Mouse (Mus musculus) T-cell, adult 2 months (primary cell): ENCODE data around the gene Clock.

Source experiments
- DNase-seq: peaks from one replicate; pipeline ENCODE4 v3.0.0; 2022; ENCODE audit warnings: low spot score

The Clock gene

DNA sequence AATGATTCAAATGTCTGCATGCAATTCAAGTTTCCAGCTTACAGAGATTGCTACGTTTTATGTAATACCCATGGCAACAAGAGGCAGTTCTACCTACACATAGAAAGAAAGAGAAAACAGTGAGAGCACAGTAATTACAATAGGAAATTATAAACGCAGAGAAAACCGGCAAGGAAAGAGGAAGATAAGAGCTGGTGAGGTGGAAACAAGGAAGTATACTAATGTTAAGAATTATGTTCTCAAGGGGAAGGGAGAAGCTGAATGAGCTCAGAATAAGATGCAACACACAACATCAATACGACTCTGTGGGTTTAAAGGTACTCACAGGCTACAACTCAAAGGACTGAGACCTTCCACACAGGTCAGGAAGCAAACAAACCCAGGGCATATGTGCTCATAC lies 29.6 kb downstream of the Clock start:
- DNase-seq: no peak

DNA sequence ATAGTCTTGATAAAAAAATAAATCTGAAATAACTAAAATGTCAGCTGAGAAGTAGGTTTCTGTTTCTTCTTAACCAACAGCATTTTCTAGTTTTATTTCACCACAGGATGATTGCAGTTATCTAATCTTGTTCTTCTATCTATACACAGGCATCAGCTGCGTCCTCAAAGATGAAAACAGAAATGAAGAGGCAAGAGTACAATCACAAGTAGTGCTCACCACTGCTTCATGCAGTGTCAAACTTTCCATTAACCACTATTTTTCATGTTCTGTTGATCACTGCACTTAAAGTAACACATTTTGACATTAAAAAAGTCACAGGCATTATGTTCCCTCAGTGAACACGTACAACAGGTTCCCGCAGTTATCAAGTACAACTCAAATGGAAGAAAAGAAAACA lies 53.6 kb downstream of the Clock start:
- no peak for DNase-seq

DNA sequence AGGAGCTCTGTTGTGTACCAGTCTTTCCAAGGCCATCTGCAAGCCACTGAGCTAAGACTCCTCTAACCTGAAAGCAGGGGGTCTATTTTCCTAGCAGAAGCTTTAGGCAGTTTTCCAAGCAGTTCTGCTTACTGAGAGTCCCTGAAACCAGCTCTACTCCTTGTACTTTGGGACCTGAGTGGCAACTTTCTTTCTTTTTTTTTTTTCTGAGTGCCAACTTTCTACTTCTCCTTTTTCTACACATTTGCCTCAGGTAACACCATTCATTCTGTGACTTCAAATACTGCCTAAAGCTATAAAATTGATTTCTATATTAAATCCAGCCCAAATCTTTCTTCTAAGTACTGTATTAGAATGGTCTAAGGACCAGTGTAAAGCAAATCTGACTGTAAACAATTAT lies 58.1 kb downstream of the Clock start:
- DNase-seq: no peak

DNA sequence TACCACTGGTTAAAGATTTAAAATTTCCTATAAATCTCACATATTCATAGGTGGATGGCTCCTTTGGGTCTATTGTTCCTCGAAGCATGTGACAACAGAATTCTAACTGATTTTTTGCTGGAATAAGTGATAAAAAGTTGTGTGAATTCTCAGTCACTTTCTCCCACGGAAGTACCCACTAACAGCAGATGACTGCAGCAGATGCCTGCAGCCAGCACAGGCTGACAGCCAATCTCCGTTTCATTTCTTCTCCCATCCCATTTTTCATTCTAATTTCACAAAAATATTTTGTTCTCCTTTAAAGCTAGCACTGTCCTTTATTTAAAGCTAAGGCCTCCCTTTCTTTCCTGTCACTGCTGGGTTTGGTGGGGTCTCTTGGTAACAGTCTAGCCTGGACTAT lies 59.2 kb downstream of the Clock start:
- no peak for DNase-seq

DNA sequence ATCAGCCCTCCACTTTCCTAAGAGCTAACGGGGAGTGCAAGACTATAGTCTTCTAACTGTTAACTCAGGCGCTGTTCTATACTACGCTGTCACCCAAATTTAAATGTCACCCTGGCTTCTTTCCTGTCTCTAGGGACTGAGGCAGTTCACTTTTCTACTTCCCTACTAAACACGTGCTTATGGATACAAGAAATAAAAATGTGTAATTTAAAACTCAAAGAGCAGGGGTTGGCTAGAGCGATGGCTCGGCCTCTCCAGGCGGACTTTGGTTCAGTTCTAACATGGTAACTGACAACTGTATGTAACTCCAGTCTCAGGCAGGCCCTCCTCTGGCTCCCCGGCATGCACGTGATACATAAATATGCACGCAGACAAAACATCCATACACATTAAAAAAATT lies 60.2 kb downstream of the Clock start:
- DNase-seq: no peak

DNA sequence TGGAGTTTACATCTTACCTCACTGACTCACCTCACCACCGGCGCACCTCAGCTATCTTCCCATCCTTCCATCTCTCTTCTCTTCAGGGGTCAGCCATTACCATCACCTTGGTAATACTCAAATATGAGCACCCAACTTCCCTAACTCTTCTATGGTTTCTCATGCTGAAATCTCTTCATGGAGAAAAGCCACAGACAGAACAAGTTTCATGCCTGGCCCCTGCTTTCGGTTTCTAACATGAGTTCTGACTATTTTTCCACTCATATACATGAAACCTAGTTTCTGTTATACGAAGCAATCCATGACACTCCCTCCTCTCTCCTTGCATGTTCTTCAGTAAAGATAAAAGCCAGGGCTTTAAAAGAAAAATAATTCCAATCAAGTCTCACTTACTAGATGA lies 60.7 kb downstream of the Clock start:
- DNase-seq: no peak

DNA sequence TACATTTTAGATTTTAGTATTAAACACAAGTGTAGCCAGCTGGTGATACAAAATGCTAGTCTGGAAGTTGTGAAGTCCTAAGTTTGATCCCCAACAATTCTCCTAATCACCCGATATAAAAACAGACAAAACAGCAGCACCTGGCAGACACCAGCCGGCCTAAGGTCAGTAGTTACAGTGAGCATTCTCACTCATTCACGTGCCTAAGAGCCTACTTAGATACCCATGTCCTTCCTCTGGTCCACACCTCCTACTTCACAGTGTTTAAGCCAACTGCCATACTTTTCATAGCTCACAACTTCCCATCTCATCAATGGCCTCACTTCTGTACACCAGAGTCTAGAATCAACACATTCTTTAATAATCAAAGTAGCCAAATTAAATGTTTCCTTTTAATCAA lies 61.3 kb downstream of the Clock start:
- no peak for DNase-seq

DNA sequence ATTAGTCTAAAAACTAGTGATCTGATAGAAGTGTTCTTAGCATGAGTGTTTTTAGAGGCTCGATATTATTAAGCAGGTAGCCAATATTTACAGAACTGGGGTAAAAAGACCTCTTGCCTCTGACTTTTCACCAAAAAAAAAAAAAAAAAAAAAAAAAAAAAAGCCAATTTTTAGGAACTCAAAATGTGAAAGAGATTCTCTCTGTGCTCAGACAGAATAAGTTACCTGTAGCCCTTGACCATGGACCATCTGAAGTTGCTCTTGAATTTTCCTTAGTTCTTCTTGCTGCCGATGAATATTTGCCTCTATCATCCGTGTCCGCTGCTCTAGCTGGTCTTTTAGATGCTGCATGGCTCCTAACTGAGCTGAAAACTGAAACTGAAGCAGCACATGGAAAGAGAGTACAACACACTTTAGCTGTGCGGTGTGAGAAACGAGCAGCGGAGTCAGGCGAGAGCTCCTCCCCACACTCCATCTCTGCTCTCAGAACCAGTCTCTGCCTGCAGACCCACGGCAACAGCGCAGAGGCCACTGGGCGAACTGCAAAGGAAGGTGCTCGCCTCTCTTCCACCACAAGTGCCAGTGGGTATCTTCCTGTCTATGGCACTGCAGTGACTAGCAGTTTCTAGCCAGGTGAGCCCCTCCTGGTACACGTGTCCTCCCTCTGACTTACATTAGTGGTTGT lies 73.3 kb downstream of the Clock start:
- no peak for DNase-seq

DNA sequence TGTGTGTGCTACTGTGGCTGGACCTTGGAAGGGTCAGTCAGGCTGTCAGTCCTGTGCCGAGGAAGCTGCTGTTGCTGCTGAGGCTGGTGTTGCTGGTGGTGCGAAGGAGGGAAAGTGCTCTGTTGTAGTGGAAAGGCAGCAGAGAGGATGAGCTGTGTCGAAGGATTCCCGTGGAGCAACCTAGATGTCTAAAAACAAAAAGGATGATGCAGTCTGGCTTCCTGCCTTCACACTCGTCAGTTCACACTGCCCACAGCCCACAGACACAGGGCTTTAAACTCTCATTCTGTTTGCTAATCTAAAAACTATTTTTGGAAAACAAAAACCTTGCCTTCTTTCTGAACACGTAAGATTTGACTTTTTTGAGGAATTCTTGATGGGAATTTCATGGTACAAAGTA lies 87.9 kb downstream of the Clock start:
- DNase-seq: no peak

DNA sequence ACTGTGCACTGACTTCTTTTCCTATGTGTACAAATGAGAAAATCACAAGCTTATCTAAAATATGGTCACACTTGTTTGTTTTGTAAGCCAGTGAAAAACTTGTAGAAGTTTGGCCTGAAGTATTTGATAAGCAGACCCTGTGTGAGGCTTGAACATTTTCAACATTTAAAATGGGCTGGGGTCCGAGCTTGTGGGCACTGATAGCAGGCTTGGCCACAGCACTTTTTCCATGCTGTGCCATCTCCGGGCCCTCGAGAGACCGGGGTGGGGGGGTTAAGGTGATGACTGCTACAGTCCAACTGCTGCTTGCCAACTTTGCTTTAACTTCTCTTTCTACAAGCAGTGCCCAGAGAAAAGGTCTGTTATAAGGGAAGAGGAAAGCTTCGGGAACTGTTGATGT lies 96.5 kb downstream of the Clock start:
- DNase-seq: no peak

DNA sequence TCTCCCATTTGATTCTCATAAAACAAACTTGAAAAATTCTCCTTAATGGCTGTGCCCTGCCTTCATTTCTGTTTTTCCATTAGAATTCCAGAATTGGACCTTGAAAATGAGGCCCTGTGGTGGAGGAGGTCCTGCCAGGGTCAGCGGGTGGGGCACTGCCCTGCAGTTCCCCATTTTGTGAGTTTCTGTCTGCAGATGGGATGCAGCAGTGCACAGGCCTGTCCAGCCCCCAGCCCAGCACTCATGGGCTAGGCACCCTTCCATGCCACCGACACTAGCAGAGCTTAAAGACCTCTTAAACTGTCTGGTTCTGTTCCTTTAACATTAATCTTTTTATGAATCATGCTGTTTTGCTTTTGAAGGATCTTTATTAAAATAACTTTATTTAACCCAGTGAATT lies 98.7 kb downstream of the Clock start:
- DNase-seq: no peak

DNA sequence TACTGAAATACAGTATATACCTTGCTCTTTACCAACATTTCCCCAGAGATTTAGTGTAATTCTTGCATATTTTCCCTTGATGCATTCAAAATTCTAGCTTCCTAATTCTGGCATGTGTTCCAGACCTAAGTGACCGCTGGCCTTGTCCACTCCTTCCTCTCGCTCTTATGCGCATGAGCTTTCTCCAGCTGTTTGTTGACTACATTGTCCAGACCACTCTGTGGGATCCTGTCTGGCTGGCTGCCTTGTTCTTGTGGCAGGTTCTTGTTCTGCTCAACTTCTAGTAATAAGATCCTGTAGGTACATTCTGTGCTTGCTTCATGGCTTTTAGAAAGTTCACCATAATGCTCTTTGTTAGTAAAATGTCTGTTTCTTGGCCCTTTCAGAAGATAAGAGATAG lies 101.4 kb downstream of the Clock start:
- DNase-seq: no peak

DNA sequence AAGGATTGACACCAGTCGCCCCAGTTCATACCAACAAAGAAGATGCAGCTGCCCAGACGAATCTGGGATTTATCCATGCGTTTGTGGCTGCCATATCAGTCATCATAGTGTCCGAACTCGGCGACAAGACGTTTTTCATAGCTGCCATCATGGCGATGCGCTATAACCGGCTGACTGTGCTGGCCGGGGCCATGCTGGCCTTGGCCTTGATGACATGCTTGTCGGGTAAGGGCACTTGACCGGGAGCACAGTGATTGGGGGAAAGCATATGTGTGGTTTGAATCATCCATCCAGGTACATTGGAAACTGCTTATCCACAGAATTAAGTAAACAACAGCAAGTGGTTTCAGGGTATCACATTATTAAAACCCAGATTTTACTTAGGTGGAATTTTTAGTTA lies 105.2 kb downstream of the Clock start:
- DNase-seq: no peak

DNA sequence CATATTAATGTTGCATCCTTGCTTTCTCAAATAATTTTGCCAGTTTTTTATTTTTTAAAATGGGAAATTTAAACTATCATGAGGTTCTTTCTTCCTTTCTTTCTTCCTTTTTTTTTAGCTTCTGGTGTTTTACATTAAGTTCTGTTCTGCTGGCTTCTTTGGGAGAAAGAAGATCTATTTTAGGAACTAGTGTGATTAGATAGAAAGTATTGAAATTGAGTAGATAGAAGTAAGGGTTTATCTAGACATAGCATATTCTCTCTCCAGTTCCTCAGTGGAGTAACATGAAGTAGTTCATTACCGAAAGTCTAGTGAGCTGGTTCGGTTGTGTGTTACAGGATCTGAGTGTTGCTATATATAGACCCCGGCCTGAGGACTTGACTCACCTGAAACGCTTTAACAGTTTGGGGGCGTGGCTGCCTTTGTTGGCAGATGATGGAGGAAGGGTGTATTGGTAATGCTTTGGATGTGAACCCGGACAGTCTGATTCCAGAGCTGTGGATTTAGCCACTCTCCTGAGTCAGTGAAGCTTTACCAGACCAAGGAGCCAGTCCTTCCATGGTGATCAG lies 110.1 kb downstream of the Clock start:
- no peak for DNase-seq

DNA sequence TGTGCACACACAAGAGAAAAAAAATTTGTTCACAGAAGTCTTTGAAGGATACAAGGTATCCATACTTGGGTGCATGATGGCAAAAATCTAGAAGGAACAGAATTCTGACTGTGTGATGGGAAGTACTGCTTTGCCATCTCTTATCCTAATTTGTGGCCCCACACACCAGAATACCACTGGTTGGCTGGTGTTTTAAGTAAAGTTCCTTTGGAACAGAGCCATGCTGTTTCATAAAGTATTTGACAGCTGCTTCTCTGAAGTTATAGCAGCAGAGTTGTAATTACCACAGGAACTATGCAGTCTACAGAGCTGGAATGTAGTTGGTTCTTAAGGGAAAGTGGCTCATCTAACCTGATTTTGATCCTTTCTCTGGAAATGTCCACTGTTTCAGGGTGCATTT lies 111.5 kb downstream of the Clock start:
- no peak for DNase-seq

DNA sequence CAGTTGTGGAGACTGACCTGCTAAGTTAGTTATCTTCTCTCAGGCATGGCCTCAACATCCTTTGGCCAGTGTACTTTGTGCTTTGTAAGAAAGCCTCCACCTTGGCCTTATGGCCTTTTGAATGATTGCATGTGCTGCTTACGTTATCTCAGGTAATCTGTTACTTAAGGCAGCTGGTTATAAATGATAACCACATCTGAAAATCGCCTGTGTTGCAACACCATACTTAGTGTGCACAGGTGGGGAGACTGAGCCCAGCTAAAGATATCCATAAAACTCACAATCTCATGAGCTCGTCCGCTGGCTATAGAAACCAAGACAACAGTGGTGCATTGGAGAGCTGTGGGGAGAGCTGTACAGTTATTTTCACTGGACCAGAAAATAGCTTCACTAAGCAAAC lies 114.0 kb downstream of the Clock start:
- DNase-seq: no peak

DNA sequence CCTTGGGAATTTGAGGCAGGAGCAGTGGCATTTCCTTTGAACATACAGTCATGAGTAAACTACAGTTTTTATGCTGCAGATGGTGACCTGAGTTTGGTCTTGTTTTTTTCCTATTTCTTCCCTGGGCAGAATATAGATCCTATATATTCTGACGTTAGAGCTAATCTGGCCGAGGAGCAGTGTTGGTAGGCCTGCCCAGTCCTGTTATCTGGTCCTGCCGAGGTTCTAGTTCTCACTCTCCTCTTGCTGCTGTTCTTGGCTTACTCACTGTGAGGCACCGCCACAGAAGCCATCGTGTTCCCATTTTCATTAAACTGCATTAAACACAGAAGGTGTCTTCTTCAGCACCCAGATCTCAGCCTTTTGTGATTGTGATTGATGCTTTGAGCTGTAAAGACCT lies 116.7 kb downstream of the Clock start:
- DNase-seq: no peak

DNA sequence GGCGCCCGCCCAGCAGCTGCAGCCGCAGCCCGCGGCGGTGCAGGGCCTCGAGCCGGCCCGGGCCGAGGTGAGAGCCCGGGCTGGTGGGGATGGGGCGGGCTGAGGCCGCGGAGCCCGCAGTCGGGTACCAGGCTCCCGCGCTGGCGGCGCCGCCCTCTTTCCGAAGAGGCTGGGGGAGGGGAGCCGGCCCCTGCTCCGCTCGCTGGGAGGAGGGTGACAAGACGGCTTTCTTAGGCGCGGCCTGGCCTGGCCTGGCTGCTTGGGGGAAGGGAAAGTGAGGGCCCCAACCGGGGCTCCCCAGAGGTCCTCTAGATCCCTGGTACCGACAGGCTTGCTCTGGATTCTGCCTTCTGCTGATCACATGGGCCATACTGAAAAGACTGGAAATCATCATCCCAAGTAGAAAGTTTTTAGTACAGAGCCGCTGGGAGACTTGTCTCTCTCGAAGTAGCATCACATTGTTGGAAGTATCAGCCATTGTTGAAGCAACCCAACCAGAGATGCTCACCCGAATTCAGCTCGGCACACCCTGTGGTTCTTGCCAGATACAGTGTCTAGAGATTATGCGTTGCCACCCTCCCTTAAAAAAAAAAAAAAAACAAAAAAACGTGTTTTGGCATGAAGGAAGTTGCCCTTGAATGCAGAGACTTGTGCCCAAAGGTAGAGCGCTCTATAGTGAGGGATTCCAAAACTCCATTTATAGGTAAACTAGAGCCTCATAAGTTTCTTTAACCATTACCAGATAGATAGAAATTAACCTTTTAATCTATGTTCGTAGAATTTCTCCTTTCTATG lies 120.1 kb downstream of the Clock start:
- peak; percentile 54 for DNase-seq

DNA sequence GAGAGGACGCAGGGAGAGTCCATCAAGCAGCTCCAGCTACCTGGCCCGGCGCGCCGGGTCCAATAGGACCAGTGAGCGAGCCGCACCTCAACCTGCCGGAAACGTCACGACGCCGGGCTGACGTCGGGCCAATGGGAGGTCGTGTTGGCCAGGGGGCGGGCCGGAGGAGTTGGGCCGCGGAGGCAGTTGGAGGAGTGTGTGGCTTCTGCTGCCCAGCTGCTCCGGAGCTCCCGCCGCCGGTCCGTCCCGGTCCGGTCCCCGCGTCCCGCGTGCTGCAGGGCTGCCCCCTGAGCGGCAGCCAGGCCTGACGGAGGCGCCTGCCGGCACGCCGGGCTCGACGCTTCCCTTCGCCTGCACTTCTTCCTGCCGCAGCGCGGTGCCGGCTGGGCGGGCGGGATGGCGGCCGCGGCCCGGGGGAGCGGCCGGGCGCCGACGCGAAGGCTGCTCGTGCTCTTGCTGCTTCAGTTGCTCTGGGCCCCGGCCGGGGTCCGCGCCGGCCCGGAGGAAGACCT lies 120.8 kb downstream of the Clock start, which contains the start of gene Tmem165:
Tmem165 (plus strand) TSS at position 131 of the 512 bp plus-strand sequence.
- DNase-seq: peak; percentile 89

DNA sequence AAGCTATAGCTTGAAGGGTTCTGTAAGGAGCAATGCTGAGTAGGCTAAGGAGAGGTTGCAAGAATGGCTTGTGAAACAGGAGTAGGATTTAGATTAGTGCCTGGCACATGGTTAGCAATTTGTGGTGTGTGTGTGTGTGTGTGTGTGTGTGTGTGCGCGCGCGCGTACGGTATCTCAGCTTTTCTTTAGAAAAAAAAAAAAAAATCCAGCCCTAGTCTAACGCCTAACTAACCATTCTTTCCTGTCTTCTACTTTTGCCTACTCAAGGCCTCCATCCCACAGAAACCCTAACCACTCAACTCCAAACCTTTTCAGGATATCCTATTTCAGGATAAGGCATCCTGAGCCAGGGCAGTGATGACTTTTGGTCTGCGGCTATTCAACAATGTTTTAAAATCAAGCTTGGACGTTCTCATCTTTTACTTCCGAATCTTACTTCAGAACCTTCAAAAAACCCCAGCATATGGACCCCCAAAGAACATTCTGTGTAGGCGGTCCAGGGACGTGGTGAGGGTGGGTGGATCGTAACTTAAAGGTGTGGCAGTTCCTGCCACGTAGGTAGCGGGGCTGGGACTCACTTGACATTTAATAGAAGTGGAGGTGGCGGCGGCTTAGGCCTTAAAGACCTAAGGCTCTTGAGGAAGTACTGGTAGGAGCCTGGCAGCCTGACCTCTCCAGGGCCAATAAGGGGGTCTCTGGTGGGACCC lies 121.4 kb downstream of the Clock start:
- DNase-seq: no peak

DNA sequence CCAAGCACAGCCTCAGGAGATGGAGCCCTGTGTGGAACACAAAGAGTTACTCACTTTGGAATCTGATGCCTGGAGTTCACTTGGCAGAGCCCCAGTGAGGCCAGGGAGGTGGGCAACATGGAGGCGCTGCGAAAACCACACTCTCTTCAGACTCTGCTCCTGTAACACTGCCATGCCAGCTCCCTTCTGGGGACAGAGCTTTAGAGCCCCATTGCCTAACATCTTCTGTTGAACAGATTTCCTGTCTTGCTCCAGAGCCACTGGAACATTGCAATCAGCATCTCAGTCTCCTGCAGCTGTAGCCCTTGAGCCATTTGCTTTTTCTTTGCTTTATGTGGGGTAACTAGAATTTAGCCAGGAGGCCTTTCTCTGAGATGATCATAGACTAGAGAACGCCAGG lies 122.3 kb downstream of the Clock start:
- DNase-seq: no peak

DNA sequence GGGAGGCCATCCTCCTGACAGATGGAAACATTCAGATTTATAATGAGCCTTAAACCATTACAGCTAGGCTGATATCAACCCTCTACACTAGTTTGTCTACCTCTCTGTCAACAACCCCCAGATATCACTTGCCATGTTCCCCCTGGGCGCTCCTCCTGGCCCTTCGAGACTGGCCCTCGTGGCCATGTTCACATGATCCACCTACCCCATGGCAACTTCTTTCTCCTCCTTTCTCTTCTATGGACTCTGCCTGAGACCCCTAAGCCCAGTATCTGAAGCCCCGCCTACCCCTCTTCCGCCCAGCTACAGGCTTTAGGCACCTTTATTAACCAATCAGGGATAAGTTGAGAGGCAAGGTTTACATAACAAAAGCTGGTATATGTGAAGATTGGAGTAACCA lies 124.8 kb downstream of the Clock start:
- DNase-seq: no peak

DNA sequence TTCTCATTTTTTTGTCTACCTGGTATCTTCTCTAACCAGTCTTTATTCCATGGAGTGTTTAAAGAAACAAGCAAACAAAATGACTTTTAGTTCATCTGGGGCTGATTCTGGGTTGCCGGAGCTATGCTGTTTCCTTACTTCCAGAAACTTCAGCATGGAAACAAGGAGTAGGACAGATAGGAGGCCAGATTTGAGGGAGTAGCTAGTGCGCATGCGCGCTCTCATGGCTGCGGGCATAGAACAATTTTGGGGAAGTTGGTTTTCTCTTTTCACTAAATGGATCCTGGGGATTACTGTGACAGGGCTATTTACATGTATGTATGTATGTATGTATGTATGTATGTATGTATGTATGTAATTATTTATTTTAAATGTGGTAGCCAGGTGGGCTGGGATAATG lies 125.4 kb downstream of the Clock start:
- no peak for DNase-seq
